Mouse (Mus musculus) liver, embryonic 14.5 days (tissue): ENCODE results near the gene Slc25a21. TPM values are rescaled to one million over a fixed set of nuclear protein-coding genes. Genes with fewer than 3 reads are reported as not detected.
A peak's percentile ranks its signal among the peaks of the same experiment; 100 is the strongest.

ENCODE experiments used
- ATAC-seq: fragments of 200-750 bp; cut with Nextera tagmentation; 2 replicates; pipeline ENCODE4 v1.8.0; 2017; ENCODE audit warnings: moderate number of reproducible peaks, mild to moderate bottlenecking, moderate library complexity; ENCODE audit not compliant: insufficient read depth
- DNase-seq, 3 experiments: peaks; one replicate each; pipeline ENCODE4 v3.0.0-alpha.2; 2012 to 2013; ENCODE audit warnings: low read depth in 3 of 3, low spot score in 3 of 3
- H3K27ac ChIP-seq: fragments of 300-500 bp; sonication (generic); 2 replicates; pipeline ENCODE4 v1.5.1; 2014; ENCODE audit warnings: moderate library complexity, mild to moderate bottlenecking, control low read depth, inconsistent platforms
- H3K27me3 ChIP-seq: fragments of 300-500 bp; sonication (generic); 2 replicates; pipeline ENCODE4 v1.6.1; 2014; ENCODE audit warnings: mild to moderate bottlenecking, low read length, moderate library complexity; ENCODE audit not compliant: control insufficient read depth, insufficient read depth
- H3K36me3 ChIP-seq: fragments of 300-500 bp; sonication (generic); replicated peaks from 2 replicates; pipeline ENCODE4 v1.6.1; 2014; ENCODE audit warnings: low read depth; ENCODE audit not compliant: control insufficient read depth, insufficient read depth
- H3K4me1 ChIP-seq, 2 experiments: fragments of 200-500 bp in 1 of 2; fragments of 300-500 bp in 1 of 2; sonication (generic) in 1 of 2; replicated peaks; 2 replicates each; pipeline ENCODE4 v1.6.1; 2012 to 2014; ENCODE audit warnings: antibody characterized with exemption in 1 of 2, inconsistent platforms in 1 of 2, low read length in 1 of 2; ENCODE audit not compliant: control insufficient read depth in 2 of 2, insufficient read depth in 2 of 2
- H3K4me2 ChIP-seq: fragments of 300-500 bp; sonication (generic); 2 replicates; pipeline ENCODE4 v1.6.1; 2014; ENCODE audit warnings: low read depth, mild to moderate bottlenecking, control low read depth, moderate library complexity
- H3K4me3 ChIP-seq, 2 experiments: fragments of 200-500 bp in 1 of 2; fragments of 300-500 bp in 1 of 2; sonication (generic) in 1 of 2; 2 replicates each; pipeline ENCODE4 v1.5.1; 2012 to 2014; ENCODE audit warnings: low read depth in 2 of 2, low read length in 2 of 2, mild to moderate bottlenecking in 2 of 2, control low read depth in 1 of 2, inconsistent platforms in 1 of 2, moderate library complexity in 1 of 2; ENCODE audit not compliant: insufficient read depth in 1 of 2
- H3K9ac ChIP-seq: fragments of 300-500 bp; sonication (generic); replicated peaks from 2 replicates; pipeline ENCODE4 v1.6.1; 2014; ENCODE audit warnings: mild to moderate bottlenecking, control low read depth, moderate library complexity
- H3K9me3 ChIP-seq: fragments of 300-500 bp; sonication (generic); 2 replicates; pipeline ENCODE4 v1.6.1; 2016; ENCODE audit warnings: low read length, mixed read lengths; ENCODE audit not compliant: control insufficient read depth
- CTCF ChIP-seq: IDR thresholded peaks from 2 replicates; pipeline ENCODE4 v1.5.1; 2016; ENCODE audit warnings: antibody characterized with exemption, low read depth, control low read depth
- EP300 ChIP-seq: IDR thresholded peaks from 2 replicates; pipeline ENCODE4 v1.6.1; 2016; ENCODE audit warnings: antibody characterized with exemption, low read depth
- WGBS: fragments of 180-500 bp; shearing (Covaris S2); extraction: QIAGEN DNeasy Blood & Tissue Kit; methylation state at CpG from one replicate; pipeline ENCODE4 v1.1.7; 2014; ENCODE audit not compliant: insufficient replicate concordance; 5-methylcytosine and 5-hydroxymethylcytosine counted together
- polyA plus RNA-seq, 2 experiments: library from polyadenylated mRNA; depleted of rRNA in 1 of 2; stranded (reverse) in 1 of 2; unstranded in 1 of 2; fragments of >200 nt; fragmentation: Nextera tagmentation in 1 of 2; extraction: Ambion mirVana in 1 of 2; gene quantifications; 2 replicates each; pipeline versions ENCODE4 v1.2.1 to v1.2.3; 2012 to 2014

Gene Slc25a21
- polyA plus RNA-seq, 2 experiments = 9.3 to 21.6 TPM

DNA sequence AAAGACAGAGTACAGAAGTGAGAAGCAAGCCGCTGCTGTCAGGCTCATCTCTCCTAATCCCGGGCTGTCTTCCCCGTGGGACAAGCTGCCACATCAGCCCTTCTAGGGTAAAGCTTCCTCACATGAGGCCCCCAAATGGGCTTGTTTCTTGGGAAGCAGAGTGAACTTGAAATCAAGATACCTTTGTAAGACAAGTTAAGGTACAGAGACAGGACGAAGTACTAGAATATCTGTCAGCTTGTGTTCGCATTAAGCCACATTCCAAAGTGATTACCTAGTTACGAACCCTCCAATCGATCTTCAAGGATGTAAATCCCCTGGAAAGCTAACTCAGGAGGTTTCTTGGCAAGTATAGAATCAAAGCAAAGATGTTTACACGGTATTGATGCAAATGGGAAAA, 78.7 kb downstream of the Slc25a21 start:
- no peaks in the 10 kb centered on the region for H3K36me3 ChIP-seq
- TF ChIP-seq CTCF = no peak
- TF ChIP-seq EP300 = no peak
- no peaks in the 10 kb centered on the region for H3K4me1 ChIP-seq
- no peaks in the 10 kb centered on the region for H3K27me3 ChIP-seq
- H3K4me2 ChIP-seq = no peak overlapping the region
- no peak for DNase-seq
- H3K9ac ChIP-seq = no peak overlapping the region
- H3K4me3 ChIP-seq = no peak overlapping the region
- H3K27ac ChIP-seq = no peak overlapping the region
- H3K9me3 ChIP-seq = no peaks in the 10 kb centered on the region
- 61% methylated on average over 8 of the region's 8 CpGs for WGBS
- no peak for ATAC-seq

DNA sequence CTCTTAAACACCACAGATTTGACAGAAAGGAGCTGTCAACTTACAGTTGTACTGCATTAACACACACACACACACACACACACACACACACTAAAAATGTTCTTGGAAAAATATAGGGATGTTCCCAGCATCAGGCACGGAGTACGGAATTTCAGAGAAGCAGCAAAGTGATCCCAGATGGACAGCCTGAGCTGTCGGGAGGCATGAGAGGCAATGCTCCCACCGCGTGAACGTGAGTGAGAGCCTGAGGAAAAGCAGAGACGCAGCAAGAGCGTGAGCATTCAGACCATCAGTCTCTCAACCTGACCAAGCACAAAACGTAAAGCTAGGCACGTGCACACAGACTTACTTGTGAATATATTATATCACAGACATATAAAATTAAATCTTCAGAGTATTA, 81.8 kb downstream of the Slc25a21 start:
- H3K4me1 ChIP-seq = no peaks in the 10 kb centered on the region
- H3K36me3 ChIP-seq = no peaks in the 10 kb centered on the region
- TF ChIP-seq EP300 (no peak), CTCF (no peak)
- no peak for DNase-seq
- no peaks in the 10 kb centered on the region for H3K27me3 ChIP-seq
- H3K27ac ChIP-seq = no peak overlapping the region
- 88% methylated on average over 10 of the region's 10 CpGs for WGBS
- no peak for ATAC-seq
- no peak overlapping the region for H3K4me2 ChIP-seq
- H3K9ac ChIP-seq = no peak overlapping the region
- no peak overlapping the region for H3K4me3 ChIP-seq
- no peaks in the 10 kb centered on the region for H3K9me3 ChIP-seq

DNA sequence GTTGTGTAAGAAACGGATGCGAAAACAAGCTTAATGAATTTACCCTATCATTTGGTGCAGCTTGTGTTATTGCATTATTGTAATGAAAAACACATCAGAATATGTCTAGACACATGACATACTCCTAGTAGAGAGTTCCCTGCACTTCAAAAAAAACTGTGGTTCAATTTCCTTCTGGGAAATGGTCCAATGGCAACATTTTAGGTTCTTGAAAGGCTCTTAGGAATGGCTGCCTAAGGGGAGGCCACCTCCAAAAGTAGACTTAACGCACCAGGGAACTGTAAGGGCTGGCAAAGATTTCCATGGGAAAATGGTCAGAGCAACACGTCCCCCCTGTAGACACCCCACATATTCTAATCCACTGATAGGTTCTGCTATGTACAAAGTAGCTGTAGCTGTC, 87.9 kb downstream of the Slc25a21 start:
- Histone ChIP-seq H3K4me1 (no peaks in the 10 kb centered on the region), H3K4me3 (no peak overlapping the region), H3K27ac (no peak overlapping the region), H3K36me3 (no peaks in the 10 kb centered on the region), H3K9ac (no peak overlapping the region), H3K9me3 (no peaks in the 10 kb centered on the region), H3K27me3 (no peaks in the 10 kb centered on the region), H3K4me2 (no peak overlapping the region)
- no peak for TF ChIP-seq EP300
- no peak for TF ChIP-seq CTCF
- DNase-seq = no peak
- ATAC-seq = no peak
- 79% methylated on average over 4 of the region's 4 CpGs for WGBS

DNA sequence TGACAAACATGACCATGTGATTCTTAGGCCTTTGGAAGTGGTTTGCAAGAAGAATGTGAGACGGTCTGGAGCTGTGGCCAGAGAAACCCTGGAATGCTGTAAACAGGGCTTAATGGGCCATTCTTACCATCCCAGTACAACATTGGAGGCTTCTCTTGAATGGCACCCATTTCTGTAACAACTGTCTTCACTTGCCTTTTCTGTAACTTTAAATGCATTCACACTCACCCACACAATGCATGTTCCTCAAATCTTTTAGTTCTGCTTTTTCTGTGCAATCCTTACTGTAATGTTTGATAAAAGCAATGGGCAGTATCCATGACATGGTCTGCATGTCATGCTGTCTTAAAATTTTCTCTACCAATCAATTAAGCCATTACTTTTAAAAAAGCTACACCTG, 95.0 kb downstream of the Slc25a21 start:
- Histone ChIP-seq H3K9me3 (no peaks in the 10 kb centered on the region), H3K9ac (no peak overlapping the region), H3K4me3 (no peak overlapping the region), H3K4me2 (no peak overlapping the region), H3K4me1 (peaks cover 4 to 9% of the 10 kb centered on the region in 2 experiments), H3K36me3 (no peaks in the 10 kb centered on the region), H3K27ac (no peak overlapping the region), H3K27me3 (no peaks in the 10 kb centered on the region)
- ATAC-seq (no peak), DNase-seq (no peak)
- WGBS = 69% methylated on average over 1 of the region's 1 CpGs
- TF ChIP-seq EP300 (no peak), CTCF (no peak)

DNA sequence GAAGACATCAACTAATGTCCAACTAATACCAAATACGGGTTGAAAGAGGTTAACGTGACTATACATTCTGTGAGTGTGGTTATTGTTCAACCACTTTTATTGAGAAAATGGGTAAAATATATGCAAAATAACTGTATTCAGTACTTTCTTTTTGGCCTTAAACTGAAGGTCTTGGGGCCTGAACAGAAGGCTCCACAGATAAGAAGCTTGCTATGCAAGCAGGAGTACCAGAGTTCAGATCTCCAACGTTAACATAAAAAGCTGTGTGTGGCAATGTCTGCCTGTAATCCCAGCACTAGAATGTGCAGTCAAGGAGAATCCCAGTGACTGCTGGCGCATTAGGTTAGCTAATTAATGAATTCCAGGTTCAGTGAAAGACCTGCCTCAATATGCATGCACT, 96.7 kb downstream of the Slc25a21 start:
- no peak overlapping the region for H3K9ac ChIP-seq
- no peak overlapping the region for H3K27ac ChIP-seq
- H3K9me3 ChIP-seq = no peaks in the 10 kb centered on the region
- WGBS = 62% methylated on average over 4 of the region's 4 CpGs
- peaks cover 4 to 9% of the 10 kb centered on the region in 2 experiments for H3K4me1 ChIP-seq
- DNase-seq = peak in 1 of 3 experiments; percentile 7
- no peak for TF ChIP-seq CTCF
- no peak for TF ChIP-seq EP300
- H3K4me2 ChIP-seq = no peak overlapping the region
- no peaks in the 10 kb centered on the region for H3K36me3 ChIP-seq
- no peaks in the 10 kb centered on the region for H3K27me3 ChIP-seq
- no peak overlapping the region for H3K4me3 ChIP-seq
- no peak for ATAC-seq
